Mouse (Mus musculus): Measurements from ENCODE around the gene Olfr282.

- no peak for TF ChIP-seq CTCF (IDR thresholded peaks at IDR 0.05; ENCODE audit: low read depth, low read length)
- no peak for TF ChIP-seq GATA2 (IDR thresholded peaks at IDR 0.05; ENCODE audit: borderline replicate concordance, low read depth, low read length)
Observed at GRCm38 (mm10) chr15:98391081-98391902, 39.7 kb upstream of the Olfr282 start.
